Mouse (Mus musculus): ENCODE data around the gene Ptgdr. TPM values are rescaled to one million over a fixed set of nuclear protein-coding genes. Genes with fewer than 3 reads are reported as not detected.
"Not testable (repeated sequence)": the region's sequence is repeated elsewhere in the genome, so short reads cannot be mapped to it uniquely, and the experiment has no call there.

Gene Ptgdr
- polyA plus RNA-seq, 1 experiment from 2014 or later, result not detected

DNA sequence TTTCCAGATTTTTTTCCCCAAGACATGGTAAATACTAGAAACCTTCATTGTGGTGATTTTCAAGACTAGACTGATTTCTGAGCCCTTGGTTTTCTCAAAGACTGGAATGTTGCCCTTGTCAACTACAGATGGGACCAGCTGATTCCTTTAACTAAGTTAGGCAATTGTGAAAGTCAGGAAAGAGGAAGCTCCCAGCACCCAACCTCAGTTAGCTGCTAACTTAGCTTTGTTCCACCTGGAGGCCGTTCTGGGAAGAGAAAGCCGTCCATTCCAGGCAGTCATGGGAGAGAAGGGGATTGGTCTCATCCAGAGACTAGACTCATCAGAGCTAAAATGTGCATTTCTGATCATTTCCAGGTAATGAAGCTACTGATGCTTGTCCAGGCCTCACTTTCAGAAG is 11.4 kb downstream of the Ptgdr start:
- Histone ChIP-seq H3K27me3 (no peaks in the 10 kb centered on the region), H3K27ac (replicated peaks) (no peak overlapping the region), H3K9ac (no peak overlapping the region), H3K4me1 (replicated peaks) (no peaks in the 10 kb centered on the region), H3K36me3 (replicated peaks) (no peaks in the 10 kb centered on the region), H3K9me3 (replicated peaks) (no peaks in the 10 kb centered on the region), H3K4me3 (replicated peaks) (no peak overlapping the region), H3K4me2 (no peak overlapping the region)
- no peak for ATAC-seq (ENCODE audit: insufficient read depth)
- 53% methylated on average over 2 of the region's 2 CpGs for WGBS (ENCODE audit: insufficient replicate concordance)

DNA sequence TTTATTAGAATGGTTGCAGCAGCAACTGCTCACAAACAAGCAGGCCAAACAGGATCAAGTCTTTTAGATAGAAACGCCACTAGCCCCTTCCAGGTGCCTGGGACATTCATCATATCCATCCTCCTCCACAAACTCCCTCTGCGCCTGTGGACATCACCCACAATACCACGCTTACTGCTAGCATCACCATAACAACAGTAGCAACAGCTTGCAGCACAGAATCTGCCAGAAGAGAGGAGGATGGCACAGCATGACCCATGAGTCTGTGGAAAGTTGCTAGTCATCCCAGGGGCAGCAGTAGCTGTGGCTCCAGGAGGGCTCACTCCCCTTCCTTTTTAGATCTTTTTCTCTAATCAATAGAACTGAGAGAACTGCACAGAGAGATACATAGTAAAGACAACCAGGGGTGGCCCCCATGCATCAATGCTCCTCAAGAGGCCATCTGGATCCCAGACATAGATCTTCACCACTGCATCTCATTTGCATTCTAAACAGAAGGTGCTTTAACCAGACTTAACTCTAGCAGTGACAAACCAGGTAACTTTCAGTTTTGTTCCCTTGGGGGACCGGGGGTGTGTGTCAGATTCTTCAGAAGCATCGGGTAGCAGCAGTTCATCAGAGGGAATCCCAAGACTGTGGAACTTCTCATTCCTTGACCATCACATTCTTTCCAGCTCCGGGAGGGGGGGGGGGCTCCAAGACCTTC is 12.5 kb downstream of the Ptgdr start:
- H3K27ac ChIP-seq (replicated peaks), result no peak overlapping the region
- H3K27me3 ChIP-seq, result no peaks in the 10 kb centered on the region
- H3K36me3 ChIP-seq (replicated peaks), result no peaks in the 10 kb centered on the region
- H3K4me2 ChIP-seq, result no peak overlapping the region
- no peaks in the 10 kb centered on the region for H3K9me3 ChIP-seq (replicated peaks)
- WGBS (ENCODE audit: insufficient replicate concordance), result 57% methylated on average over 6 of the region's 6 CpGs
- H3K9ac ChIP-seq, result no peak overlapping the region
- no peak overlapping the region for H3K4me3 ChIP-seq (replicated peaks)
- no peaks in the 10 kb centered on the region for H3K4me1 ChIP-seq (replicated peaks)
- no peak for ATAC-seq (ENCODE audit: insufficient read depth)

DNA sequence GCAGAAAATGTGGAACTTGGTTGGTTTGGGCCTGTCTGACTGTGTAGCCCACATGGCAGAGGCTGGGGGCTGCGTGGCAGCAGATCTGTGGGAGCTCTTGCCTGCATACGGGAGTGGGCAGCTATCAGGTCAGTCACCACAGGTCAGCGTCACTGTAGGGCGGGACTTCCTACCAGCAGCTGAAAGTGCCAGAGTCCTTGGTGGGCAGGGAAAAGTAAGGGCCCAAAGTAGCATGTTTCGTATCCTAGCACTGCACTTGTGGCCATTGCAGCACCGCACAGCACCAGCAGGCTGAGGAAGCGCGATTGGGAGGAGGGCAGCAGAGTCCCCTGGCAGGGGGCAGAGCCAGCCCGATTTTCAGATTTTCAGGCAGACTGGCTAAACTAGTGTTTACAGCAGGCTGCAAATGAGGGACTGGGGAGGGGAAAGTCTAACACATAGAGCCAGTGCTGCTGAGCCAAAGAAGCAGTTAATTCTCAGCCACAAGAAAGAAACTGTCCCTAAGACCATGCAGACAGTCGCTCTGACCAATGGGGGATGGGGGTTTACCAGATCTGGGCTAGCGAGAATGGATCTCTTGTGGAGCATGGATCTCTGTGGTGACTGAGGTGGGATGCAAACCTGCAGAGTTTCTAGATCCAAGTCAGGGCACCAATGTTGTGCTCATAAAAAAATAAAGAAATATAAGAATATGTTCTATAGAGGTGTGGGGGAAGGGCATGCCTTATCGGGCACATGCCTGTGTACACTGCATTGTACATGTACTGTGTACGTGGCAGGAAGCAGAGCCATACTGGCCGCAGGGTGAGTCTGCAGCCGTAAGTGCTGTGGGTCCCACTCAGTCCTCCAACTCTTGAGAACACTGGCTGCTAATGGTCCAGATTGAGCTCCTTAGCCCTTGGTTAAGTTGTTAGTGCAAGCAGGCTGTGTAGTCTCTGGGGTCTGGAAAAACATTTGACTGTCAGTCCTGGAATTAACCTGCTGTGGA is 15.1 kb downstream of the Ptgdr start:
- H3K27ac ChIP-seq (replicated peaks), result no peak overlapping the region
- H3K36me3 ChIP-seq (replicated peaks), result no peaks in the 10 kb centered on the region
- no peaks in the 10 kb centered on the region for H3K9me3 ChIP-seq (replicated peaks)
- H3K9ac ChIP-seq, result no peak overlapping the region
- peak overlapping the region; percentile 18; the same call in 1 of the 2 replicates for H3K4me2 ChIP-seq
- ATAC-seq (ENCODE audit: insufficient read depth), result no peak
- H3K4me1 ChIP-seq (replicated peaks), result no peaks in the 10 kb centered on the region
- WGBS (ENCODE audit: insufficient replicate concordance), result 29% methylated on average over 15 of the region's 15 CpGs
- H3K4me3 ChIP-seq (replicated peaks), result no peak overlapping the region
- H3K27me3 ChIP-seq, result no peaks in the 10 kb centered on the region

DNA sequence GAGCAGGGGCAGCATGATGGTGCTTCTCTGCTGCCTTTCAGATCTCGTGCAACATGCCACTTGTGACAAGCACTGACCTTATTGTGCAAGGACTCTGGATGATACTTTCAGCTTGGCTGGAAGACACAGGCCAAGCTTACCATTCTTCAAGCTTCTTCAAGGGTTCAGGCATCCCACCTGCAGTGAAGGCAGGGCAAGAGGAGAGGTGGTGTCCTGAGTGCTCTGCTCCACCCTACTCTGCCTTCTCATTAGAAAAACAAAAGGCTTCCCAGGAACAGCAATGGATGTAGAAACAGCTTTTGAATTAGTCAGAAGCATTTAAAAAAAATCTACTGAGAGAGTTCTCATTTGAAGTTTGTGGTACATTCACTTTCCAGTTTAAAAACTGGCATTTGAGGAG is 20.5 kb downstream of the Ptgdr start:
- Histone ChIP-seq H3K9me3 (replicated peaks) (no peaks in the 10 kb centered on the region), H3K27me3 (no peaks in the 10 kb centered on the region), H3K36me3 (replicated peaks) (no peaks in the 10 kb centered on the region), H3K27ac (replicated peaks) (no peak overlapping the region), H3K4me3 (replicated peaks) (no peak overlapping the region), H3K4me1 (replicated peaks) (no peaks in the 10 kb centered on the region), H3K9ac (no peak overlapping the region), H3K4me2 (no peak overlapping the region)
- ATAC-seq (ENCODE audit: insufficient read depth), result no peak
- WGBS (ENCODE audit: insufficient replicate concordance), result 42% methylated on average over 1 of the region's 1 CpGs

DNA sequence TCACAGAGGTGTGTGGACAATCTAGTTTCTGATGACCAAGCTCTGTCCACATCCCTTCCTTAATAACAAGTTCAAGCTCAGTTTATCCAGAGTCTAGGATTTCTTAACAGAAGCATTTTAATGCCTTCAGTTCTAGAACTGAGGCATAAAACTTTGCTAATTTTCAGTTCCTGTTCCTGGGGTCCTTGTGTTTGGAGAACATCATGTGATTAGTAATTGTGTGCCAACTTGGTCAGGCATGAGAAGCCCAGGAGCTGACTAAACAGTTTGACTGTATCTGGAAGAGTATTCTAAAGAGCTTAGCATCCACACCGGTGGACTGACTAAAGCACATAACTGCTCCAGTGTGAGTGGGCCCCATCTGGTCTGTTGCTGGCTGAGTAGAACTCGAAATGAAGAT is 24.0 kb downstream of the Ptgdr start:
- no peak for ATAC-seq (ENCODE audit: insufficient read depth)
- no peak overlapping the region for H3K4me2 ChIP-seq
- 46% methylated on average over 2 of the region's 2 CpGs for WGBS (ENCODE audit: insufficient replicate concordance)
- H3K9me3 ChIP-seq (replicated peaks), result no peaks in the 10 kb centered on the region
- no peaks in the 10 kb centered on the region for H3K4me1 ChIP-seq (replicated peaks)
- no peak overlapping the region for H3K9ac ChIP-seq
- H3K4me3 ChIP-seq (replicated peaks), result no peak overlapping the region
- no peaks in the 10 kb centered on the region for H3K36me3 ChIP-seq (replicated peaks)
- no peaks in the 10 kb centered on the region for H3K27me3 ChIP-seq
- no peak overlapping the region for H3K27ac ChIP-seq (replicated peaks)

DNA sequence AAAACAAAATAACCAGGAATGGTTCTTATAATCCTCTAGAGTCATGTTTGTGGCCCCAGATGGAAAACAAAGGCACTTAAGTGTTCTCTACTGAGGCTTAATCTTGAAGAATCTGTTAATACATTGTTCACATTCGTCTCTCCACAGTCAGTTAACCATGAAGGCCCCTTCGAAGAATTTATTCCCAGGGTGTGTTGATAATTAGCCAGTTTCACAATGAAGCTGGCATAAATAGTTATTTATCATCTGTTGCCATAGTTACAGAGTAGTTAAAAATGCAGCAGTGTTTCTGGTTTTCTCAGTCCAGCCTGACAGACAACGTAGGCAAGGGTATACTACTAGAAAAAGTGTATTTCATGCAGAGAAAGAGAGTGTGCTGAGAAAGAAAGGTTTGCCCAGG is 25.0 kb downstream of the Ptgdr start:
- not testable (repeated sequence) for ATAC-seq (ENCODE audit: insufficient read depth); H3K9ac ChIP-seq; H3K4me1 ChIP-seq (replicated peaks); H3K4me3 ChIP-seq (replicated peaks); H3K4me2 ChIP-seq; H3K27me3 ChIP-seq; H3K27ac ChIP-seq (replicated peaks); H3K9me3 ChIP-seq (replicated peaks); H3K36me3 ChIP-seq (replicated peaks)
- 52% methylated on average over 3 of the region's 3 CpGs for WGBS (ENCODE audit: insufficient replicate concordance)

DNA sequence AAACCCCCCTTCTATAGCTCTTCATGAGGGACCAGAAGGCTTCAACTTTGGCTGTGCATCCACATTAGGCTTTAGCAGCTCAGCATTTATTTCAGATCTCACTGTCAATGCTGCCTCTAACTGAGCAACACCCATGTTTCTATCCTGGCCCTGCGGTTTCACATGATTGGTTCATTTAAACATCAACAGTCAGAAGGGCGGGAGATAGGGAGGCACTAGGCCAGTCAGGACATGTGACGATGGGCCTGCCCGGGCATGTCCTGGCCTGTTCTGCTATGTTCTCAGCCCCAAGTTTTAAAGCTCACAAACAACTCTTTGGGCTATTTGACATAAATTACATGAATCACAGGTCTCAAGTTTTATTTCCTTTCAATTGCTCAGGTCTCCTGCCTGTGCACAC is 26.1 kb downstream of the Ptgdr start:
- not testable (repeated sequence) for H3K27ac ChIP-seq (replicated peaks); H3K9ac ChIP-seq; H3K4me2 ChIP-seq; H3K27me3 ChIP-seq; H3K4me1 ChIP-seq (replicated peaks); ATAC-seq (ENCODE audit: insufficient read depth); H3K9me3 ChIP-seq (replicated peaks); H3K36me3 ChIP-seq (replicated peaks); H3K4me3 ChIP-seq (replicated peaks)
- 67% methylated on average over 4 of the region's 4 CpGs for WGBS (ENCODE audit: insufficient replicate concordance)

DNA sequence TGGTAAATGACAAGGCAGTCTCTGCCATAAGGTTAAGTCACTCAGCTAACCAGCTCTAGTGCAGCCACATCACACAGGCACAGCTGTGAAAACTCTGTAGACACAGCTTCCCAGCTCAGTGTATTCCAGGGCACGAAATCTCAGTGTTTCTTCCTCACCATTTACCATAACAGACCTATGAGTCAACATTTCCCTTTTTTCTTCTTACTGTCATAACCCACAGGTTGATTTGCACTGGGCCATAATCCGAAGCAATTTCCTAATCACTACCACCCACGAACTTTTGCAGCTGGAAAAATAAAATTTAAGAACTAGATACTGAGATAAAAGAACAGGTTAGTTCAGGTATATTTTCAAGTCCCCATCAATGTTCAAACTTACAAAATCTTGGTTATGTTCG is 31.4 kb downstream of the Ptgdr start:
- WGBS (ENCODE audit: insufficient replicate concordance), result 38% methylated on average over 4 of the region's 4 CpGs
- Histone ChIP-seq H3K4me2 (no peak overlapping the region), H3K4me3 (replicated peaks) (no peak overlapping the region), H3K9ac (no peak overlapping the region), H3K9me3 (replicated peaks) (no peaks in the 10 kb centered on the region), H3K4me1 (replicated peaks) (no peaks in the 10 kb centered on the region), H3K27me3 (no peaks in the 10 kb centered on the region), H3K36me3 (replicated peaks) (no peaks in the 10 kb centered on the region), H3K27ac (replicated peaks) (no peak overlapping the region)
- no peak for ATAC-seq (ENCODE audit: insufficient read depth)

DNA sequence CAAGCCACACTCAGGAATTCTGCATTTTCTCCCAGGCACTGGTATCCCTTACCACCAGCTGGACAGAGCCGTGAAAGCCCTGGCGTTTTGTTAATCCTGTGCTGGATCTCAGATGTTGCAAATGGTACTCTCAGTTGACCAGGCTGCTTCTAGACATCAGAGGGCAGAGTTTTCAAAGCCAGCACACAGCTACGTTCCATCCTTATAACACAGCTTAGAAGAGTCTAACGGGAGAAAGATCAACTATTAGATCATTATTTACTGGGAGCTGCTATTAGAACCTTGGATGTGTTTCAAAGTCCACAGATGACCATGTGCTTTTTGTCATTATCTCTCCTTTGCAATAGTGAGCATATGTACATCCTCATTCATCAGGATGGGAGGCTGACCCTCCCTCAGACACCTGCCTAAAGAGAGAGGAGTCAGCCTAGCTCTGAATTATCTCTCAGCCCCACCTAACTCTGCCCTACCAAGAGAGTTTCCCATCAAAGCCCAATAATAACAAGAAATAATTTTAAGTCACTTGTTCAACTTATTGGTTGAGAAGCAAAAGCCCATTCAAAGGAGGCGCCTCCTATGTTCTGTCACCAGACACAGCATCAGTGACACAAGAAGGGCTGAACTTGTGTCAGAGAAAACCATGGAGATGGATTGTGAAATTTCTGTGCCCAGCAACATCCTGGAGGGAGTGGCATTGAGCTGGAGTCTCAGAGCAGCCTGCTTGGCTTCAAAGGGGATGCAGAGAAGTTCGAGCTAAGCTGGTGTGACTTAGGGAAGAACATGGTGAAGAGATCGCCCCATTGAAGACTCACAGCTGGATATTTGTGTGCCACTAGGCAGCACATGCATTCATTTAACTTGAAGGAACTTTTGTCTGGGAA is 37.8 kb downstream of the Ptgdr start:
- no peaks in the 10 kb centered on the region for H3K36me3 ChIP-seq (replicated peaks)
- no peaks in the 10 kb centered on the region for H3K9me3 ChIP-seq (replicated peaks)
- no peaks in the 10 kb centered on the region for H3K27me3 ChIP-seq
- no peaks in the 10 kb centered on the region for H3K4me1 ChIP-seq (replicated peaks)
- H3K9ac ChIP-seq, result no peak overlapping the region
- WGBS (ENCODE audit: insufficient replicate concordance), result 59% methylated on average over 7 of the region's 7 CpGs
- no peak for ATAC-seq (ENCODE audit: insufficient read depth)
- no peak overlapping the region for H3K4me2 ChIP-seq
- H3K4me3 ChIP-seq (replicated peaks), result no peak overlapping the region
- H3K27ac ChIP-seq (replicated peaks), result no peak overlapping the region

DNA sequence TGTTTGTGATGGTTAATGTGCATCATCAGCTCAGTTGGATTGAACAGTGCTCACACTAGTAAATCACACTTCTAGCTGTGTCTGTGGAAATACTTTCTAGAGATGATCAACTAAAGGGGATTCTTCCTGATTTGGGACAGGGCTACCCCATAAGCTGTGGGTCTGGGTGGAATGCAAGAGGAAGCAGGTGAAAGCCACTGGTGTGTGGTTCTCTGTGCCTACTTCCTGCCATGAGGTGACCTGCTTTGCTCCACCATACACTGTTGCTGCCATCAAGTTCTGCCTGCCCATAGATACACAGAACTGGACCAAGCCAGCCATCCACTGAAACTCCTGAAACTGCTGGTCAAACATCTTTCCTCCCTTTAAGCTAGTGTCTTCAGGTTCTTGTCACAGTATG is 46.0 kb downstream of the Ptgdr start:
- not testable (repeated sequence) for H3K9ac ChIP-seq; H3K9me3 ChIP-seq (replicated peaks); H3K27ac ChIP-seq (replicated peaks); H3K4me3 ChIP-seq (replicated peaks); H3K4me1 ChIP-seq (replicated peaks); ATAC-seq (ENCODE audit: insufficient read depth); H3K27me3 ChIP-seq; H3K4me2 ChIP-seq; H3K36me3 ChIP-seq (replicated peaks)
